Mouse (Mus musculus) mature B cell (primary cell): ENCODE measurements around the gene Rdh7.
"Not testable (repeated sequence)": the region's sequence is repeated elsewhere in the genome, so short reads cannot be mapped to it uniquely, and the experiment has no call there.

Experiments used
- in situ Hi-C: fragments of 300-500 bp; cut with MboI; formaldehyde crosslinking; loops from 2 replicates; pipeline ENCODE4 v1.14.3; 2019

Gene Rdh7

DNA sequence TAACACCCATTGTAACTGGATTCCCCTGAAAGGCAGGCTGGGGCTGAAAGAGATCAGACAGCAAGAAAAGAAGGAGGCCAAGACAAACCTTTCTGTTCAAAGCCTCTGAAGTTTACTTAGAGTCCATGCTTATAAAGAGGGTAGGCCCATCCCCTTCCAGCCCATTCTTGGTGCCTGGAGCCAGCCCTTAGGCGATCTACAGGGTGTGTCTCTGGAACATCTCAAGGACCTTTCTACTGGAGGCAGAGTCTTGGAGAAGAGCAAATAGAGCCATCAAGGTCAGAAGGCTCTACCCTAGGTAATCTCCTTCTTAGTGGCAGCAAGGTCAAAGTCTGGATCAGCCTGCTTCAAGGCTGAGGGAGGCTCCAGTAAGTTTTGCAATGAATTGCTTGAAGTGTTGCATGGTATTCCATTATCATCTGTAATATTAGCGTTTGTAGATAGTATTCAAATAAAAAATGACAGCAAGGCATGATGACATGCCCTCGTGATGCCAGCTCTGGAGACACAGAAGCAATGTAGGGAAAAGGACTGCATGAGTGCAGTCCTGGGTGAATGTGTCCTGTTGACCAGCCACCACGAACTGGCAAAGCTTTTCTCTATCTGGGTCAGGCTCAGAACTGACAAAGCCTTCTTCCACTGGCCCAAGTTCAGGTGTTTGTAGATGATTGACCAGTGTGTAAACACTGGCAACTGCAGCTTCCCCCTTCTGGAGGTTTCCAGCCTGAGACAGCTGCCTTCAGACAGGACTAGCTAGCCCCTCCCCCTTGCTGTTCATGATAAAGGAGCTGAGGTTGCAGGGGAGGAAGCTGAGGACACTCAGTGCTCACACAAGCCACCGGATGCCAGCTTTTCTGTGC is 4.8 kb upstream of the Rdh7 start:
- in situ Hi-C loops = not testable (repeated sequence)

DNA sequence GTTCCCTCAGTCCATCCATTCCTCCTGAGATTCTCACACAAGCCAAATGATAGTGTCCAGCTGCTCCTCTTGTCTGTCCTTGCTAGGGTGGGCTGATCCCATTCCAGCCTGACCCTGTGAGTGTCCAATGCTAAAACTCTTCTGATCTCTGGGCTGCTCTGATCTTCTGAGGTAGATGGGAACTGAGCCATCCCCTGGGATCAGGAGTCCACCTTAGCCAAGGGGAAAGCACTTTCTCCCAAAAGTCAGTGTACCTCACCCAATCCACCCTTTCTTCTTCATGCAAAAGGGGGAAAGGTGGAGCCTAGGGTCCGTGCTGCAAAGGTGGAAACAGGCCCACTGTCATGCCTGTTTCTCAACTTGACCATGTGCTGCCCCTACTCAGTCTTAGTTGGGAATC is 2.9 kb upstream of the Rdh7 start:
- in situ Hi-C loops = no loop called here

DNA sequence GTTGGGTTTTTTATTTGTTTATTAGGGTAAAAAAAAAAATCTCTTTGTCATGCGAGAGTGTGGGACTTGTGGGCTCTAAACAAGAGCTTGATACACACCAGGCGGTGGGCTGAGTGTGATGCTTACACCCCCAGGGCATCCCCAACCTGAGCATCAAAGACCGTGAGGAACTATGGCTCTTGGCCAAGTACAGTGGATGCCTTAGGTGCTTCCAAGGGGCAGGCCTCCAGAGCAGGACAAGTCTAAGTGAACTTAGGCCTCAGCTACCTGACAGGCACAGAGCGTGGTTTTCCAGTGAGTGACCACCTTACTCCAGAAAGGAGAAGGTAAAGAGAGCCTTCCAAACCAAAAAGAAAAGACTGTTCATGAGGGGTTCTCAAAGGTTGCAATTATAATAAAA is 1.6 kb downstream of the Rdh7 start:
- in situ Hi-C loops = no loop called here

DNA sequence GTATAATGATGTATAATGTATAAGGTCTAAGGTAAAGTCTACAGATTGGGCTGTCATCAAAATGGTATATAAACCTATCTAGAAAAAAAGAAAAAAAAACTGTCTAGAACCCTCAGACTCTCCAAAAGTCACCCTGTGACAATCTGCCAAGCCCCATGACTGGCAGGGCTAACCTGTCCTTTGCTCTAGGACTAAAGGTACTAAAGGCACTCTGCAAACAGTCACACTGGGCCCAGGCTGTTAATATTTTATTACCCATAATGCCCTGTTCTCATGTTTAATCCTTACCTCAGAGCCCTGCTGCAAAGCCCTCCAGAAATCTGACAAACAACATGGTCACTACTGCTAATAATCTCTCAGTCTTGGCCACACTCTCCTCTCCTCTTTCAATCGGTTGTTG is 2.1 kb downstream of the Rdh7 start:
- in situ Hi-C loops = no loop called here

DNA sequence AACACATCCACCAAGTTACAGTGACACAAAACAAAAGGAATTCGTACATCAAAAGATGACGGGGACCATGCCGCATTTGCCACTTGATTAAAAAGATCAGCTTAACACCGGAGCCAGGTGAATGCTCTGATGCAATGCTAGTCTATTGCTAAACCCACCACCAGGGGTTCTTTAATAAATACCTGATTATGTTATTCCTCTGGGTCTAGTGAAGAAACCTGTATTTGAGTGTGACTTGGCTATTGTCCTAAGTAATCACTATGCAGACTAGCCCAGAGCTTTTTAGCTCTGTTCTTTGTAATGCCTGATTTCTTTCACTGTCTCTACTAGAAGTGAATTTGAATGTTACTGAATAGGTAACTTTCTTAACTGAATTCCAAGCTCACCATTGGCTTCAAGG is 7.6 kb downstream of the Rdh7 start:
- in situ Hi-C loops = no loop called here

DNA sequence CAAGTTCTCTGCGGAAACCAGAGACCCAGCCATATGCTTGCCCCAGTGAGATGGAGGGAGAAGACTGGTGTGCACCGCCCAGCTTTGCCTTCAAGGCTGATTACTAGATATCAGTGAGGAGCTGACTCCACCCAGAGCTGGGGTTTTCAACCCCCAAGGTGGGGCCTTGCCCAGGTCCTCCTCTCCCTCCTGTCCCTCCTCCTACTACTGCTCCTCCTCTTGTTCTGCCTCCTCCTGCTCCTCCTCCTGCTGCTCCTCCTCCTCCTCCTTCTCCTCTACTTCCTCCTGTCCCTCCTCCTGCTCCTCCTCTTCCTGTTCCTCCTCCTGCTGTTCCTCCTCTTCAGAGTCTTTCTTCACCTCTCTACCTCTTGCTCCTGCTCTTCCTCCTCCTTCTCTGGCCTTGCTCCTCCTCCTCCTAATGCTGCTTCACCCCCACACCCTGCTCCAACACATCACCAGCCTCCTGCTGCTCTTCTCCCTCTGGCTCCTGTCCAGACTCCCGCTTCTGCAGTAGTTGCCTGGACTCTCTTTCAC is 9.4 kb downstream of the Rdh7 start:
- in situ Hi-C loops = no loop called here

DNA sequence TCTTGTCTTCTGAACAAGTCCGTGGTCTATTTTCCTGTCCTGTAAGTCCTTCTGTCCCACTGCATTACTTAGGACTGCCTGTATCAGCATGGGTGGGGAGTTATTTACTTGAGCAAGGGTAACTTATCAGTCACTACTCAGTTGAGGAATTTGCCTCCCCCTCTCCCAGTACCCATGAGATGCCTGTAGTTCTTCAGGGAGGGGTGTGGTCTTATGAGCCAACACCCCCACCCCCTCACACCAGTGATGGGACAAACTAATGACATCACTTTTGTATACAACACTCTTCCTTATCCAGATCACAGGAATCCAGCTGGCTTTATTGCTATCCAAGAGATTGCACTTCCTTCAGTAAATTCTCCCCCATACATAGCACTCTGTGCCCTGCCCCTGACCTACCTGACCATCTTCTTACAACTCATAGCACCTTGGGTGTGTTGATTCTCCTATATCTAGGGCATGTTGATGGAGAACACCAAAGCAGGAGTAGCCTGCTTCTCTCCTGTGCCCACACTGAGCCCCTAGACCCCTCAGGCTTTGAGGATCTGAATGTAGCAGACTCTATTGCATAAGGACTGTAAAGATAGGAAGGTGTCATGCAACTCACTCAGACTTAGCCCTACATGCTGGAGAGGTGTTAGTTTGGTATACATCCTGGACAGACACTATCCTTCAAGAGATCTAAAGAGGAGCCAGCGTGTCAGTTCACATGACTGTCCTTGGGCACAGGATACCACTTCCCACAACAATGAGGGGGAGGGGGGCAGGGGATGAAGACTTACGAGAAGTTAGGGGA is 10.2 kb downstream of the Rdh7 start:
- in situ Hi-C loops = no loop called here

DNA sequence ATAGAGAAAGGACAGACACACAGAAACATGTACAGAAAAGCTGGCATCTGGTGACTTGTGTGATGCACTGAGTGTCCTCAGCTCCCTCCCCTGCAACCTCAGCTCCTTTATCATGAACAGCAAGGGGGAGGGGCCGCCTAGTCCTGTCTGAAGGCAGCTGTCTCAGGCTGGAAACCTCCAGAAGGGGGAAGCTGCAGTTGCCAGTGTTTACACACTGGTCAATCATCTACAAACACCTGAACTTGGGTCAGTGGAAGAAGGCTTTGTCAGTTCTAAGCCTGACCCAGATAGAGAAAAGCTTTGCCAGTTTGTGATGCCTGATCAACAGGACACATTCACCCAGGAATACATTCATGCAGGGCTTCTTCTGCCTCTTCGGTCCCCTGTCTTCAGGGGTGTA is 10.9 kb downstream of the Rdh7 start:
- in situ Hi-C loops = no loop called here

DNA sequence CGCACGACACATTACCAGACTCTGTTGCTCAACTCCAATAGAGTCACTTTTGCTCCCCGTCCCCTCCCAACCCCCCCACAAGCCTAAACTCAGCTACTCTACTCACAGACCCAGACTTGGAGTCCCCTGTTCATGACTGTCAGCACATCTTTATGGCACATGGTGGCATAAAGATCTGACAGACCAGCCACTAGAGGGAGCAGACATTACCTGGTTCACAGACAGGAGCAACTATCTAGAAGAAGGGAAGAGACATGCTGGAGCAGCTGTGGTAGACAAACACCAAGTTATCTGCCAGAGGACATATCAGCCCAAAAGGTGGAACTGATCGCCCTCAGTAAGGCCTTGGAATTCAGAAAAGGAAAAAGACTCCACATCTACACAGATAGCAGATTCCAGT is 16.1 kb downstream of the Rdh7 start:
- in situ Hi-C loops = no loop called here

DNA sequence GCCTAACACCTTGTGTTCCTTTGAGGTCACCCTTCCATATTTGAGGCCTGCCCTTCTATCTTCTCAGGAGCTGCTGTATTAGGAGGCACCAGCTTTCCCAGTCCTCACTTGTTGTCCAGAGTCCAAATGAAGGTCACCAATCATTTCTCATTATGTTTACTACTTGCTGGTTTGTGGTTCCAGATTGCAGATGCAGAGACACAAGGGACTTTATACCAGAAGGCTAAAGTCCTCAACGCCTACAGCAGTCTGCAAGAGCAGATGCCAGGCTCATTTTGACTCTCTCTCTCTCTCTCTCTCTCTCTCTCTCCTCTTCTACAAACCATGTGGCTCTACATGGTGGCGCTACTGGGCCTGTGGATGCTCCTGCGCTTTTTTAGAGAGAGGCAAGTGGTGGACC is 22.4 kb downstream of the Rdh7 start, which contains the start of gene Rdh16f2:
Rdh16f2 (plus strand) TSS at position 243 of the 400 bp plus-strand sequence.
- in situ Hi-C loops = no loop called here

DNA sequence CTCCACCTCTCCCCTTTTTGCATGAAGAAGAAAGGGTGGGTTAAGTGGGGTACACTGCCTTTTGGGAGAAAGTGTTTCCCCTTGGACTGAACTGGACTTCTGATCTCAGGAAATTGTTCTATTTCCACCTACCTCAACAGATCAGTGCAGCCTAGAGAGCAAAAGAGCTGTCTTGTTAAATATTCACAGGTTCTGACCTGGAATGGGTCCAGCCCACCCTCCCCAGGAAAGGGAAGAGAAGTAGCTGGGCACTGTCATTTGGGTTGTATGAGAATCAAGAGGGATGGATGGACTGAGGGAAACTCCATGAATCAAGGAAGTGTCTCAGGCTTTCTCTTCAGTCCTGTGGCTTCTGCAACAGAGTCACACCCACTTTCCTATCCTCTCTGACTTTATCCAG is 23.7 kb downstream of the Rdh7 start:
- in situ Hi-C loops = no loop called here

DNA sequence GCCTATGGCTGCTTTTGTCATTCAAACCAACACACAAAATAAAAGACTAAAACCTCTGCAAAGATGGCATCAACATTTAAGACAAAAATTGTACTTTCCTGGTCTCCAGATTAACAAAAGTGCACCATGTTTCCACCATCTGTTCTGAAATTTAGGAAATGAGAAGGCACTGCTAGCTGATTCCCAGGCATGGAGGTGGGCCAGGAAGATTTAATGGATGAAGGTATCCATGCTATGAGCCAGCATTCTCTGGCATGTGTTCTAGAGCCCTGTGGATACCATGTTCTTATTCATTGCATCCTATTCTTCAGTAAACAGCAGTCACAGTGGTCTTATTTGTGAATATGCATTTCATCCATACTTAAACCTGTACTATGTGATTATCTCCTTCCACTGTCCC is 32.2 kb downstream of the Rdh7 start:
- in situ Hi-C loops = no loop called here

DNA sequence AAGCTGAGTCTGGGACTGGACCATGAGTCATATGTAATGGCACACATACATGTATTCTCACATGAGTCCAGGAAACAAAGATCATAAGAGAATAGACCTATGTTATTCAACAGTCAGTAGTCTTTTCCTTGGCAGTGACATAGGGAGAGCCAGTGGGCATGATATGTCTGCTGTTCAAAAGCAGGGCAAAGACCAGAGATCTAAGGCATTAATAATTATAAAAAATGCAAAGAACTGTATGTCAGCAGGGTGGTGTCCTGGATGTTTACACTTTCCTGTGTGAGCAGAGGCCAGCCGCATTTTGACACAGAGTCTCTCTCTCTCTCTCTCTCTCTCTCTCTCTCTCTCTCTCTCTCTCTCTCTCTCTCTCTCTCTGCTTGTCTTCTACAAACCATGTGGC is 39.0 kb downstream of the Rdh7 start, which contains the start of gene Rdh19:
Rdh19 (plus strand) TSS at position 301 of the 400 bp plus-strand sequence.
- in situ Hi-C loops = no loop called here

DNA sequence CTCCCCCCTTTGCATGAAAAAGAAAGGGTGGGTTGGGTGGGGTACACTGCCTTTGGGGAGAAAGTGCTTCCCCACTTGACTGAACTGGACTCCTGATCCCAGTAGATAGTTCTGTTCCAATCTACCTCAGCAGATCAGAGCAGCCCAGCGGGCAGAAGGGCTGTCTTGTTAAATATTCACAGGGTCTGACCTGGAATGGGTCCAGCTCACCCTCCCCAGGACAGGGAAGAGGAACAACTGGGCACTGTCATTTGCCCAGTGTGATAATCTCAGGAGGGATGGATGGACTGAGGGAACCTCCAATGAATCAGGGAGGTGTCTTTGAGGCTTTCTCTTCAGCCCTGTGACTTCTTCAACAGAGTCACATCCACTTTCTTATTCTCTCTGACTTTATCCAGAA is 40.5 kb downstream of the Rdh7 start:
- in situ Hi-C loops = no loop called here

DNA sequence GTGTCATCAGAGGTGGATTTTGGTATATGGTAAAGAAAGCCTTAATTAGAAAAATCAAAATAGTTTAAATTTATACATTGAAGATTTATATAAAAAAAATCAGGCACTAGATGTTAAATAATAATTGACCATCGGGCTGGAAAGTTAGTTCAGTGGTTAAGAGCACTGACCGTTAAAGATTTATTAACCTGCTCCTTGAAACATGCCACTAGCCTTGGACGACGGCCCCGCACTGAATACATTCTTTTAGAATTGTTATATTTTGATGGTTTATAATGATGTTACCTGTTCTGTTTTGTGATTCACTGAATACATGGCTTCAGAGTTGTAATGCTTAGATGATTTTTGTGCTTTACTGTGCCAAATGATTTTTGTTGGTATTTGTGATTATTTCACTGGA is 42.7 kb downstream of the Rdh7 start:
- in situ Hi-C loops = not testable (repeated sequence)

DNA sequence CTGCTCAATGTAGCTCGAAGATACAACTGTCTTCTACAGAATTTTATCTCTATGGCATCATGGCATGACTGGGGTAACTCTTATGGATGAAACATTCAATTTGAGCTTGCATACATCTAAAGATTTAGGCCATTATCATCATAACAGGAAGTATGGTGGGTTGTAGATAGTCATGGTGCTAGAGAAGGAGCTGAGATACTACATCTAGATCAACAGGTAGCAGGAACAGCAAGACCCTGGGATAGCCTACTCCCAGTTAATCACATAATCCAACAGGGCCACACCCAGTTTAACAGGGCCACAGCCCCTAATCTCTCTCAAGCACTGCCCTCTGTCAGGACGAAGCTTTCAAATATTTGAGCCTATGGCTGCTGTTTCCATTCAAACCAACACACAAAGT is 47.8 kb downstream of the Rdh7 start:
- in situ Hi-C loops = no loop called here

DNA sequence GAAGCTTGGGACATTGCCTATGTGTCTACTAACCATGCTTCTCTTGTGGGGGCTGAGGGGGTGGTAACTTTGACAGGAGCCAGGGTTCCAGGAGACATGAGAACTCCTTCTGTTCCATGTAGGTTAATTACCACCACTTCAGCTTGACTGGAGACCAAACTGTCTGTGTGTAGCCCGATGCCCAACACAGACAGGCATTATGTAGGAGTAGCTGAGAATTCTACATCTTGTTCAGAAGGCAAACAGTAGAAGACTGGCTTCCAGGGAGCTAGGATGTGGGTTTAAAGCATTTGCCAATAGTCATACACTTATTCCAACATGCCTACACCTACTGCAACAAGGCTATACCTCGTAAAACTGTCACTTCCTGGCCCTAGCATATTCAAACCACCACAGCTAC is 50.1 kb downstream of the Rdh7 start:
- in situ Hi-C loops = no loop called here

DNA sequence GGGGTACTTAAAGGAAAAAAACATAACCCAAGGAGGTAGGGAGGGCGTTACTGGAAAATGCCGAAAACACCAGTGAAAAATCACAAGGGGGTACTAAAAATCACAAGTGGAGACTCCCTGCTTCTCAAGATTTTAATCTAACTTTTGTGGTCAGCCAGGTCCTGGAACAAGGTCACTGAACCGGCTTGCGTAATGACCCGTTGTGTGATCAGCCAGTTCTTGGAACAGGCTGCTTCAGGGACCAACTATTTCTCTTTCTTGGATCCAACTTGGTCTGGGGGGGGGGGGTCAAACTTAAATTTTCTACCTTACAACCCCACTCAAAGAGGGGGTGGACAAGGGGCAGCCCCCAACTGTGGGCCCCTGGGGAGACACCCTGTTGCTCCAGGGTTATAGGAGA is 50.8 kb downstream of the Rdh7 start:
- in situ Hi-C loops = not testable (repeated sequence)

DNA sequence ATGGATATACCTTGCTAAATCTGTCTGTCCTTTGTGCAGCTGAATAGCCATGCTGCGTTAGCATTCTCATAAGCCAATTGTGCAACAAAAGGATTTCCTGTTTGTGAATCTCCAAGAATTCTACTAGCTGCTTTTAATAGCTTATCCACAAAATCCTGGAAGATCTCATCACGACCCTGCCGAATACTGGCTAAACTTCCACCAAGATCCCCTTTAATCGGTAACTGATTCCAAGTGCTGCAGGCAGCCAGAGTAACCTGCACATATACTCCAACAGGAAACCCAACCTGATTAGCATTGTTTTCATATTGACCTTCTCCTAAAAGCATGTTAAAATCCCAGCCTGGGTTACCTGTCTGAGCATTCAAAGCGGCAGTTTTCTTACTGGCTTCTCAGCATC is 53.3 kb downstream of the Rdh7 start:
- in situ Hi-C loops = no loop called here

DNA sequence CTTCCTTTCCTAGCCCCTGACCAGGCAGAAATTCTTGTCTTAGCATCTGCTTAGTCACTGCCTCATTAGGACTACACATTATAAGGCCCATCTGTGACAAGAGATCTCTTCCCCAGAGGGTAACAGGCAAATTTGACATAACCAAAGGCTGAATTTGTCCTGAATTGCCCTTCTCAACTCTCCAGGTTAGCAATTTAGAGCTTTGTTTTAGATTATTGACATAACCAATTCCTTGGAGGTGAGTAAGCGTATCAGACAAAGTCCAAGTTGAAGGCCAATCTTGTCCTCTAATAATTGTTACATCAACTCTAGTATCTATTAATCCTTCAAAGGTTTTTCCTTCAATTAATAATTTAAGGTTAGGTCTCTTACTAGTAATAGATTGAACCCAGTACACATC is 54.4 kb downstream of the Rdh7 start:
- in situ Hi-C loops = not testable (repeated sequence)
